Mouse (Mus musculus): ENCODE results near the gene Cotl1. TPM values are rescaled to one million over a fixed set of nuclear protein-coding genes. Genes with fewer than 3 reads are reported as not detected.
A peak's percentile ranks its signal among the peaks of the same experiment; 100 is the strongest.

Cotl1 gene
- polyA plus RNA-seq, 1 experiment from 2014 or later, result 51.4 TPM

- H3K27me3 ChIP-seq (replicated peaks), result peaks cover 4% of the 10 kb centered on the region; the same call in 1 of the 2 replicates
- WGBS, result 82% methylated on average over 4 of the region's 4 CpGs
- 0 out of 2 replicates have a peak, but pooled peaks cover 10% of the 10 kb centered on the region for H3K36me3 ChIP-seq
- ATAC-seq (ENCODE audit: extremely low read depth, insufficient number of reproducible peaks, low FRiP score, low TSS enrichment), result no peak
- H3K9ac ChIP-seq, result peak overlapping the region; percentile 55
- H3K4me2 ChIP-seq, result peak overlapping the region; percentile 91
- no peaks in the 10 kb centered on the region for H3K9me3 ChIP-seq
- H3K4me3 ChIP-seq, result peak overlapping the region; percentile 77
- peak overlapping the region; percentile 70 for H3K27ac ChIP-seq (replicated peaks)
- H3K4me1 ChIP-seq, result peaks cover 41% of the 10 kb centered on the region
Observed at GRCm38 (mm10) chr8:119838983-119839340, 1.4 kb downstream of the Cotl1 start.

- no peaks in the 10 kb centered on the region for H3K9me3 ChIP-seq
- peak overlapping the region; percentile 70 for H3K27ac ChIP-seq (replicated peaks)
- peak overlapping the region; percentile 61 for H3K9ac ChIP-seq
- H3K4me2 ChIP-seq, result peak overlapping the region; percentile 91
- no peak for ATAC-seq (ENCODE audit: extremely low read depth, insufficient number of reproducible peaks, low FRiP score, low TSS enrichment)
- H3K4me3 ChIP-seq, result peak overlapping the region; percentile 77
- H3K27me3 ChIP-seq (replicated peaks), result peaks cover 4% of the 10 kb centered on the region; the same call in 1 of the 2 replicates
- 63% methylated on average over 19 of the region's 19 CpGs for WGBS
- peaks cover 47% of the 10 kb centered on the region for H3K4me1 ChIP-seq
- H3K36me3 ChIP-seq, result 0 out of 2 replicates have a peak, but pooled peaks cover 10% of the 10 kb centered on the region
Observed at GRCm38 (mm10) chr8:119838100-119838982, 2.0 kb downstream of the Cotl1 start.

GRCm38 (mm10) chr8:119837553-119838071, 2.7 kb downstream of the Cotl1 start:
- Histone ChIP-seq H3K27me3 (replicated peaks) (peaks cover 4% of the 10 kb centered on the region; the same call in 1 of the 2 replicates), H3K9me3 (no peaks in the 10 kb centered on the region), H3K36me3 (0 out of 2 replicates have a peak, but pooled peaks cover 10% of the 10 kb centered on the region), H3K9ac (peak overlapping the region; percentile 61), H3K4me2 (peak overlapping the region; percentile 91), H3K4me1 (peaks cover 55% of the 10 kb centered on the region), H3K4me3 (peak overlapping the region; percentile 77), H3K27ac (replicated peaks) (peak overlapping the region; percentile 70)
- WGBS, result 32% methylated on average over 10 of the region's 10 CpGs
- ATAC-seq (ENCODE audit: extremely low read depth, insufficient number of reproducible peaks, low FRiP score, low TSS enrichment), result no peak

- peak overlapping the region; percentile 70; the same call in 1 of the 2 replicates for H3K27ac ChIP-seq (replicated peaks)
- 0 out of 2 replicates have a peak, but pooled peaks cover 10% of the 10 kb centered on the region for H3K36me3 ChIP-seq
- H3K9ac ChIP-seq, result no peak overlapping the region
- WGBS, result 86% methylated on average over 4 of the region's 4 CpGs
- no peak overlapping the region for H3K4me2 ChIP-seq
- peaks cover 4% of the 10 kb centered on the region; the same call in 1 of the 2 replicates for H3K27me3 ChIP-seq (replicated peaks)
- no peak for ATAC-seq (ENCODE audit: extremely low read depth, insufficient number of reproducible peaks, low FRiP score, low TSS enrichment)
- H3K4me3 ChIP-seq, result no peak overlapping the region
- H3K9me3 ChIP-seq, result no peaks in the 10 kb centered on the region
- H3K4me1 ChIP-seq, result peaks cover 62% of the 10 kb centered on the region
Observed at GRCm38 (mm10) chr8:119836831-119837230, 3.5 kb downstream of the Cotl1 start.

- no peak overlapping the region for H3K4me2 ChIP-seq
- peaks cover 71% of the 10 kb centered on the region for H3K4me1 ChIP-seq
- WGBS, result 73% methylated on average over 5 of the region's 5 CpGs
- H3K9me3 ChIP-seq, result no peaks in the 10 kb centered on the region
- H3K4me3 ChIP-seq, result no peak overlapping the region
- H3K27me3 ChIP-seq (replicated peaks), result peaks cover 4% of the 10 kb centered on the region; the same call in 1 of the 2 replicates
- H3K9ac ChIP-seq, result no peak overlapping the region
- ATAC-seq (ENCODE audit: extremely low read depth, insufficient number of reproducible peaks, low FRiP score, low TSS enrichment), result no peak
- 0 out of 2 replicates have a peak, but pooled peaks cover 10% of the 10 kb centered on the region for H3K36me3 ChIP-seq
- H3K27ac ChIP-seq (replicated peaks), result no peak overlapping the region
Observed at GRCm38 (mm10) chr8:119835270-119835669, 5.1 kb downstream of the Cotl1 start.

GRCm38 (mm10) chr8:119834676-119835075, 5.7 kb downstream of the Cotl1 start:
- Histone ChIP-seq H3K27ac (replicated peaks) (no peak overlapping the region), H3K9me3 (no peaks in the 10 kb centered on the region), H3K36me3 (0 out of 2 replicates have a peak, but pooled peaks cover 10% of the 10 kb centered on the region), H3K4me2 (no peak overlapping the region), H3K9ac (no peak overlapping the region), H3K27me3 (replicated peaks) (peaks cover 4% of the 10 kb centered on the region; the same call in 1 of the 2 replicates), H3K4me1 (peaks cover 74% of the 10 kb centered on the region), H3K4me3 (no peak overlapping the region)
- 85% methylated on average over 6 of the region's 6 CpGs for WGBS
- no peak for ATAC-seq (ENCODE audit: extremely low read depth, insufficient number of reproducible peaks, low FRiP score, low TSS enrichment)

- H3K4me1 ChIP-seq, result peaks cover 71% of the 10 kb centered on the region
- H3K4me3 ChIP-seq, result no peak overlapping the region
- ATAC-seq (ENCODE audit: extremely low read depth, insufficient number of reproducible peaks, low FRiP score, low TSS enrichment), result no peak
- H3K27me3 ChIP-seq (replicated peaks), result 0 out of 2 replicates have a peak, but pooled peaks cover 2% of the 10 kb centered on the region
- H3K9me3 ChIP-seq, result no peaks in the 10 kb centered on the region
- peak overlapping the region; percentile 78 for H3K27ac ChIP-seq (replicated peaks)
- H3K4me2 ChIP-seq, result peak overlapping the region; percentile 14; the same call in 1 of the 2 replicates
- WGBS, result 26% methylated on average over 5 of the region's 5 CpGs
- peak overlapping the region; percentile 45; the same call in 1 of the 2 replicates for H3K9ac ChIP-seq
- H3K36me3 ChIP-seq, result 0 out of 2 replicates have a peak, but pooled peaks cover 10% of the 10 kb centered on the region
Observed at GRCm38 (mm10) chr8:119832931-119833330, 7.4 kb downstream of the Cotl1 start.

- ATAC-seq (ENCODE audit: extremely low read depth, insufficient number of reproducible peaks, low FRiP score, low TSS enrichment), result no peak
- Histone ChIP-seq H3K36me3 (0 out of 2 replicates have a peak, but pooled peaks cover 10% of the 10 kb centered on the region), H3K9ac (peak overlapping the region; percentile 64), H3K4me3 (peak overlapping the region; percentile 21; the same call in 1 of the 2 replicates), H3K9me3 (no peaks in the 10 kb centered on the region), H3K27ac (replicated peaks) (peak overlapping the region; percentile 78), H3K27me3 (replicated peaks) (no peaks in the 10 kb centered on the region), H3K4me2 (peak overlapping the region; percentile 60), H3K4me1 (peaks cover 71% of the 10 kb centered on the region)
- WGBS, result 58% methylated on average over 7 of the region's 7 CpGs
Observed at GRCm38 (mm10) chr8:119832101-119832617, 8.2 kb downstream of the Cotl1 start.

- Histone ChIP-seq H3K9me3 (no peaks in the 10 kb centered on the region), H3K27ac (replicated peaks) (peak overlapping the region; percentile 78), H3K4me1 (peaks cover 71% of the 10 kb centered on the region), H3K4me2 (peak overlapping the region; percentile 60), H3K9ac (peak overlapping the region; percentile 64), H3K27me3 (replicated peaks) (no peaks in the 10 kb centered on the region), H3K4me3 (peak overlapping the region; percentile 21), H3K36me3 (0 out of 2 replicates have a peak, but pooled peaks cover 8% of the 10 kb centered on the region)
- WGBS, result 32% methylated on average over 20 of the region's 20 CpGs
- ATAC-seq (ENCODE audit: extremely low read depth, insufficient number of reproducible peaks, low FRiP score, low TSS enrichment), result peak; percentile 39; the same call in 1 of the 2 replicates
Observed at GRCm38 (mm10) chr8:119831336-119831995, 8.9 kb downstream of the Cotl1 start.

GRCm38 (mm10) chr8:119830589-119830988, 9.8 kb downstream of the Cotl1 start:
- ATAC-seq (ENCODE audit: extremely low read depth, insufficient number of reproducible peaks, low FRiP score, low TSS enrichment), result no peak
- no peak overlapping the region for H3K27ac ChIP-seq (replicated peaks)
- no peaks in the 10 kb centered on the region for H3K27me3 ChIP-seq (replicated peaks)
- H3K9me3 ChIP-seq, result no peaks in the 10 kb centered on the region
- no peak overlapping the region for H3K4me2 ChIP-seq
- H3K36me3 ChIP-seq, result 0 out of 2 replicates have a peak, but pooled peaks cover 8% of the 10 kb centered on the region
- peaks cover 79% of the 10 kb centered on the region for H3K4me1 ChIP-seq
- H3K9ac ChIP-seq, result no peak overlapping the region
- H3K4me3 ChIP-seq, result no peak overlapping the region
- 69% methylated on average over 7 of the region's 7 CpGs for WGBS

All from heart, embryonic 13.5 days (tissue).